Mouse (Mus musculus) embryonic fibroblast, embryonic 13.5 days (primary cell): ENCODE results near the gene Fam219b.

ENCODE experiments used
- CTCF ChIP-seq: IDR thresholded peaks from 2 replicates; pipeline ENCODE4 v1.5.1; 2011; ENCODE audit warnings: mild to moderate bottlenecking, control low read depth, low read length, moderate library complexity, borderline replicate concordance; ENCODE audit not compliant: insufficient read depth
- POLR2A ChIP-seq: IDR thresholded peaks from 2 replicates; pipeline ENCODE4 v1.6.1; 2011; ENCODE audit warnings: low read depth, mild to moderate bottlenecking, control low read depth, low read length, moderate library complexity

- TF ChIP-seq POLR2A, result no peak
- no peak for TF ChIP-seq CTCF
These were observed 31.6 kb upstream of the Fam219b start for GRCm38 (mm10) chr9:57505700-57506099.
